Mouse (Mus musculus) heart, postnatal 0 days (tissue): Measurements from ENCODE around the gene Nucb1.

Source experiments
- CTCF ChIP-seq: IDR thresholded peaks from 2 replicates; pipeline ENCODE4 v1.5.1; 2016; ENCODE audit warnings: antibody characterized with exemption, control low read depth, low read depth
- EP300 ChIP-seq: IDR thresholded peaks from 2 replicates; pipeline ENCODE4 v1.6.1; 2016; ENCODE audit warnings: antibody characterized with exemption, low read depth

DNA sequence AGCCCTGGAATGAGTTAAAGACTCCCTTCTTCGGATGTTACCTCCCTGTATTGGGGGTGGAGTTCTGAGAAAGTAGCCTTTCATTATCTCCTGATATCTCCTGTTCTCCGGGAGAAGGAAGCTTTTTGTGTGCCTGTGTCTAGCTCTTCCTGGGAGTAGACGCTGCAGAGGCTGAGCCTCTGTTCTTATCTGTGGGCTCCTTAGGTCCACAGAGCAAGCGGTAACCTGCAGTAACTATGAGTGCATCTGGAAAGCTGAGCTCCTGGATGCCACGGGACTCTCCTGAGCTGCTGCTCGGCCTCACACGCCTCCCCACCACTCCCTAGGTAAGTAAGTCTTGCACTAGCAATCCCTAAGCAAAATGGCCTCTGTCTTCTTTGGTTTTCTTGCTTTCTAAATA, 24.0 kb downstream of the Nucb1 start:
- no peak for TF ChIP-seq CTCF
- no peak for TF ChIP-seq EP300
